Mouse (Mus musculus): ENCODE results near the gene Ppp1r15b. TPM values are rescaled to one million over a fixed set of nuclear protein-coding genes. Genes with fewer than 3 reads are reported as not detected.

Gene Ppp1r15b
- total RNA-seq, 4 experiments from 2014 or later, result 67.1 to 80.6 (median 71.1) TPM

Other genes with a start within 250 kb of the Ppp1r15b start
- 100 to 1,000 TPM in 2 of 4 experiments, 10 to 100 TPM in 2; 58.6 to 172 (median 91.8) TPM for gene Mdm4, start 100.6 kb upstream of the Ppp1r15b start, total RNA-seq (2022)
- 10 to 100 TPM in 2 of 4 experiments, 1 to 10 TPM in 2; 6.1 to 12.5 (median 8.5) TPM for gene Pik3c2b, start 85.5 kb upstream of the Ppp1r15b start, total RNA-seq (2022)
- 10 to 100 TPM; 16.1 to 56.7 (median 33.1) TPM for gene Plekha6, start 33.1 kb downstream of the Ppp1r15b start, total RNA-seq (2022)
- gene Golt1a, start 178.7 kb downstream of the Ppp1r15b start, total RNA-seq (2022), result 1 to 10 TPM in 2 of 4 experiments, not detected in 2; 1.2 to 1.9 TPM
- gene Kiss1, start 190.7 kb downstream of the Ppp1r15b start, total RNA-seq (2022), result not detected
- 1 to 10 TPM in 3 of 4 experiments, under 1 TPM in 1; 0.97 to 5.8 (median 4.7) TPM for gene Ren1, start 219.4 kb downstream of the Ppp1r15b start, total RNA-seq (2022)
- 10 to 100 TPM in 2 of 4 experiments, 1 to 10 TPM in 2; 6.0 to 34.7 (median 13.4) TPM for gene Etnk2, start 232.4 kb downstream of the Ppp1r15b start, total RNA-seq (2022)